Mouse (Mus musculus): ENCODE measurements around the gene Mri1. TPM values are rescaled to one million over a fixed set of nuclear protein-coding genes. Genes with fewer than 3 reads are reported as not detected.

Mri1 gene
- polyA plus RNA-seq, 1 experiment from 2014 or later: 68.9 TPM

- no peaks in the 10 kb centered on the region for H3K9me3 ChIP-seq
- WGBS: 4% methylated on average over 56 of the region's 70 CpGs
Measured at GRCm38 (mm10) chr8:84200652-84201544, 56.2 kb downstream of the Mri1 start.

DNA sequence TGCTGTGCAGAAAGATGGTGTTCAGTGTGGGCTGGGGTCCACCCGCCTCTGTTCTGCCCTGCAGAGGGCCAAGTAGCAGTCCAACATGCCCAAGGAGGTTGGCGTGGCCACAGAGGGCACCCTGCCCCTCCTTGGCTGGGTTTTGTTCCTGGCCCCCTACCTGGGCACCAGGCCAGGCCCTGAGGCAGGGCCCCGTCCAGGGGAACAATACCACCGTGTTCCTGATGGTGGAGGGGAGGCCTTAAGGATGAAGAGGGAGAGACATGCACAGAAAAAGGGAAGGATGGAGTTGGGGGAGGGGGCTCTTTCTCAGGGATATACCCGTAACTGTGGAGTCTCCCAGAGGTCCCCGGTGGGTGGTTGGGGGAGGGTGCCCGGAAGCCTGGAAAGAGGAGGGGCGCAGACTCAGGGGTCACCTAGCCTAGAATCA, 57.0 kb downstream of the Mri1 start:
- Histone ChIP-seq H3K4me1 (peaks cover 50% of the 10 kb centered on the region), H3K9ac (peak overlapping the region; percentile 22; the same call in 1 of the 2 replicates), H3K27me3 (replicated peaks) (no peaks in the 10 kb centered on the region), H3K9me3 (no peaks in the 10 kb centered on the region), H3K4me3 (replicated peaks) (peak overlapping the region; percentile 76), H3K27ac (peak overlapping the region; percentile 97), H3K4me2 (peak overlapping the region; percentile 91), H3K36me3 (0 out of 2 replicates have a peak, but pooled peaks cover 5% of the 10 kb centered on the region)
- ATAC-seq (ENCODE audit: insufficient read depth, low FRiP score, low read depth): no peak
- WGBS: 22% methylated on average over 8 of the region's 8 CpGs

More at GRCm38 (mm10) chr8:84200652-84201544, 56.2 kb downstream of the Mri1 start:
- Histone ChIP-seq H3K4me1 (peaks cover 50% of the 10 kb centered on the region), H3K4me2 (peak overlapping the region; percentile 91), H3K36me3 (0 out of 2 replicates have a peak, but pooled peaks cover 8% of the 10 kb centered on the region), H3K27ac (peak overlapping the region; percentile 97), H3K9ac (peak overlapping the region; percentile 69), H3K4me3 (replicated peaks) (peak overlapping the region; percentile 76), H3K27me3 (replicated peaks) (no peaks in the 10 kb centered on the region)
- ATAC-seq (ENCODE audit: insufficient read depth, low FRiP score, low read depth): peak; percentile 20

MicroRNAs encoded within 50 kb of the gene (microRNA counts, 519-probe panel; counts per million panel counts)
- microRNA mmu-miR-23a (3,578 counts per million, percentile 90 among the panel's probes with 10 or more counts), microRNA mmu-miR-27a (3,738 counts per million, percentile 93 among the panel's probes with 10 or more counts)

Small RNAs within 50 kb of the gene (microRNA-seq; reads per million reads assigned to microRNA genes)
- gene Mir23a: 17,709 reads per million, percentile 96 among the genes with 10 or more reads in this experiment
- gene Mir24-2: not detected
- 291 reads per million, percentile 63 among the genes with 10 or more reads in this experiment for gene Mir27a
- gene Mir3074-2: not detected

Other genes starting within 250 kb of the Mri1 start
- gene 2210011C24Rik, start 245.2 kb downstream of the Mri1 start, polyA plus RNA-seq (2015; fragmentation: Nextera tagmentation; extraction: Ambion mirVana): 0.67 and 1.0 TPM in 2 replicates
- gene Palm3, start 235.9 kb downstream of the Mri1 start, polyA plus RNA-seq (2015; fragmentation: Nextera tagmentation; extraction: Ambion mirVana): 6.6 and 6.7 TPM in 2 replicates
- 1.1 and 1.7 TPM in 2 replicates for gene Il27ra, start 214.7 kb downstream of the Mri1 start, polyA plus RNA-seq (2015; fragmentation: Nextera tagmentation; extraction: Ambion mirVana)
- gene Rln3, start 212.3 kb downstream of the Mri1 start, polyA plus RNA-seq (2015; fragmentation: Nextera tagmentation; extraction: Ambion mirVana): not detected in 2 replicates
- gene Gm10643, start 192.2 kb downstream of the Mri1 start, polyA plus RNA-seq (2015; fragmentation: Nextera tagmentation; extraction: Ambion mirVana): 1.1 and 1.3 TPM in 2 replicates
- gene Rfx1, start 190.5 kb downstream of the Mri1 start, polyA plus RNA-seq (2015; fragmentation: Nextera tagmentation; extraction: Ambion mirVana): 8.0 and 8.8 TPM in 2 replicates
- 6.8 and 7.7 TPM in 2 replicates for gene Dcaf15, start 152.6 kb downstream of the Mri1 start, polyA plus RNA-seq (2015; fragmentation: Nextera tagmentation; extraction: Ambion mirVana)
- gene Podnl1, start 131.3 kb downstream of the Mri1 start, polyA plus RNA-seq (2015; fragmentation: Nextera tagmentation; extraction: Ambion mirVana): 0.36 and 0.39 TPM in 2 replicates
- 22.2 and 22.7 TPM in 2 replicates for gene Cc2d1a, start 109.4 kb downstream of the Mri1 start, polyA plus RNA-seq (2015; fragmentation: Nextera tagmentation; extraction: Ambion mirVana)
- 0.91 and 1.2 TPM in 2 replicates for gene 4930432K21Rik, start 109.3 kb downstream of the Mri1 start, polyA plus RNA-seq (2015; fragmentation: Nextera tagmentation; extraction: Ambion mirVana)
- 1.7 and 2.3 TPM in 2 replicates for gene Nanos3, start 72.1 kb downstream of the Mri1 start, polyA plus RNA-seq (2015; fragmentation: Nextera tagmentation; extraction: Ambion mirVana)
- 8.9 and 9.7 TPM in 2 replicates for gene Zswim4, start 20.3 kb downstream of the Mri1 start, polyA plus RNA-seq (2015; fragmentation: Nextera tagmentation; extraction: Ambion mirVana)
- 311 and 318 TPM in 2 replicates for gene D8Ertd738e, start 7.6 kb downstream of the Mri1 start, polyA plus RNA-seq (2015; fragmentation: Nextera tagmentation; extraction: Ambion mirVana)
- gene Ccdc130, start 13.1 kb upstream of the Mri1 start, polyA plus RNA-seq (2015; fragmentation: Nextera tagmentation; extraction: Ambion mirVana): 14.4 and 17.8 TPM in 2 replicates
- 4.1 and 5.3 TPM in 2 replicates for gene Cacna1a, start 131.1 kb upstream of the Mri1 start, polyA plus RNA-seq (2015; fragmentation: Nextera tagmentation; extraction: Ambion mirVana)